Mouse (Mus musculus) kidney, embryonic 16.5 days (tissue): ENCODE data around the gene Gm20721. TPM values are rescaled to one million over a fixed set of nuclear protein-coding genes. Genes with fewer than 3 reads are reported as not detected.
"Not testable (repeated sequence)": the region's sequence is repeated elsewhere in the genome, so short reads cannot be mapped to it uniquely, and the experiment has no call there.

Source experiments
- ATAC-seq: fragments of 200-750 bp; cut with Nextera tagmentation; 2 replicates; pipeline ENCODE4 v1.8.0; 2017; ENCODE audit warnings: moderate TSS enrichment; ENCODE audit not compliant: low FRiP score, low TSS enrichment
- H3K27ac ChIP-seq: fragments of 300-500 bp; sonication (generic); 2 replicates; pipeline ENCODE4 v1.5.1; 2014; ENCODE audit warnings: low read length
- H3K27me3 ChIP-seq: fragments of 300-500 bp; sonication (generic); 2 replicates; pipeline ENCODE4 v1.6.1; 2014; ENCODE audit warnings: low read length, control low read depth, mixed read lengths; ENCODE audit not compliant: insufficient read depth
- H3K36me3 ChIP-seq: fragments of 300-500 bp; sonication (generic); 2 replicates; pipeline ENCODE4 v1.6.1; 2014; ENCODE audit warnings: low read length, control low read depth, mixed read lengths; ENCODE audit not compliant: insufficient read depth
- H3K4me1 ChIP-seq: fragments of 300-500 bp; sonication (generic); 2 replicates; pipeline ENCODE4 v1.6.1; 2014; ENCODE audit warnings: low read length, control low read depth, mixed read lengths; ENCODE audit not compliant: insufficient read depth
- H3K4me2 ChIP-seq: fragments of 300-500 bp; sonication (generic); replicated peaks from 2 replicates; pipeline ENCODE4 v1.6.1; 2014; ENCODE audit warnings: low read depth, low read length
- H3K4me3 ChIP-seq: fragments of 300-500 bp; sonication (generic); 2 replicates; pipeline ENCODE4 v1.5.1; 2014; ENCODE audit warnings: mild to moderate bottlenecking, low read length
- H3K9ac ChIP-seq: fragments of 300-500 bp; sonication (generic); replicated peaks from 2 replicates; pipeline ENCODE4 v1.6.1; 2014; ENCODE audit warnings: low read length
- H3K9me3 ChIP-seq: fragments of 300-500 bp; sonication (generic); 2 replicates; pipeline ENCODE4 v1.6.1; 2016; ENCODE audit warnings: low read length, control low read depth
- WGBS: fragments of 180-500 bp; shearing (Covaris S2); extraction: QIAGEN DNeasy Blood & Tissue Kit; methylation state at CpG from one replicate; pipeline ENCODE4 v1.1.7; 2014; 5-methylcytosine and 5-hydroxymethylcytosine counted together
- polyA plus RNA-seq: library from polyadenylated mRNA; unstranded; fragments of >200 nt; fragmentation: Nextera tagmentation; extraction: Ambion mirVana; gene quantifications from 2 replicates; pipeline ENCODE4 v1.2.1, GENCODE M21; 2015

Gm20721 gene
- polyA plus RNA-seq, 1 experiment from 2014 or later: 18.2 TPM

GRCm38 (mm10) chr2:174316661-174317060, 29.9 kb downstream of the Gm20721 start:
- no peak for ATAC-seq
- H3K9ac ChIP-seq: no peak overlapping the region
- peaks cover 12% of the 10 kb centered on the region; the same call in 1 of the 2 replicates for H3K4me1 ChIP-seq
- no peaks in the 10 kb centered on the region for H3K27me3 ChIP-seq
- WGBS: 89% methylated on average over 9 of the region's 9 CpGs
- no peaks in the 10 kb centered on the region for H3K9me3 ChIP-seq
- no peaks in the 10 kb centered on the region for H3K36me3 ChIP-seq
- H3K4me2 ChIP-seq: no peak overlapping the region
- no peak overlapping the region for H3K4me3 ChIP-seq
- H3K27ac ChIP-seq: no peak overlapping the region

- not testable (repeated sequence) for H3K9ac ChIP-seq, H3K9me3 ChIP-seq, H3K27ac ChIP-seq, ATAC-seq, H3K36me3 ChIP-seq, H3K4me3 ChIP-seq, H3K4me2 ChIP-seq, H3K27me3 ChIP-seq
- peaks cover 12% of the 10 kb centered on the region; the same call in 1 of the 2 replicates for H3K4me1 ChIP-seq
Observed at GRCm38 (mm10) chr2:174315445-174315844, 31.1 kb downstream of the Gm20721 start.

DNA sequence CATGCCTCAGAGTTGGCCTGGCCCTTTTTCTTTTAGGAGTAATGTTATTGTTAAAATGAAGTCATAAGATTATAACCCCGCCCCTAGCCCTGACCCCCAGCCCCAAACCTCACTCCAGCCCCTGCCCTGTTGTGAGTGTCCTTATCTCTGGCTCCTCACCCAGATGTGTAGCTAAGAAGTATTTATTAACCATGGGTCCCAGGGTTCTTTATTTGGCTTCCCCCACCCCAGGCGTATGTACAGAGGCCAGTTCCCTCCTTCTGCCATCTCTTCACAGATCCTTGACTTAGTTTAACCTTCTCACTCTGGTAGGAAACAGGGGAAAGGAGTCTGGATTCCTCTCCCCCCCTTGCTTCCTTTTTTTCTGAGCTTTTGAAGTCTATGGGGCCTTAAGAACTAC, 33.9 kb downstream of the Gm20721 start:
- Histone ChIP-seq H3K9ac (no peak overlapping the region), H3K36me3 (no peaks in the 10 kb centered on the region), H3K4me2 (no peak overlapping the region), H3K27me3 (no peaks in the 10 kb centered on the region), H3K4me3 (no peak overlapping the region), H3K9me3 (no peaks in the 10 kb centered on the region), H3K4me1 (peaks cover 12% of the 10 kb centered on the region; the same call in 1 of the 2 replicates), H3K27ac (no peak overlapping the region; the same call in 1 of the 2 replicates)
- 78% methylated on average over 2 of the region's 2 CpGs for WGBS
- ATAC-seq: no peak

- Histone ChIP-seq H3K9ac (no peak overlapping the region), H3K9me3 (no peaks in the 10 kb centered on the region), H3K4me1 (peaks cover 8% of the 10 kb centered on the region; the same call in 1 of the 2 replicates), H3K36me3 (no peaks in the 10 kb centered on the region), H3K4me2 (no peak overlapping the region), H3K27me3 (no peaks in the 10 kb centered on the region), H3K27ac (no peak overlapping the region), H3K4me3 (no peak overlapping the region)
- ATAC-seq: peak; percentile 75
- WGBS: 38% methylated on average over 4 of the region's 4 CpGs
Observed at GRCm38 (mm10) chr2:174312118-174312647, 34.3 kb downstream of the Gm20721 start.

- H3K36me3 ChIP-seq: no peaks in the 10 kb centered on the region
- no peak overlapping the region for H3K9ac ChIP-seq
- H3K9me3 ChIP-seq: no peaks in the 10 kb centered on the region
- ATAC-seq: no peak; the same call in 1 of the 2 replicates
- no peak overlapping the region for H3K4me3 ChIP-seq
- WGBS: 66% methylated on average over 1 of the region's 1 CpGs
- no peak overlapping the region for H3K4me2 ChIP-seq
- H3K27ac ChIP-seq: no peak overlapping the region
- H3K27me3 ChIP-seq: no peaks in the 10 kb centered on the region
- 0 out of 2 replicates have a peak, but pooled peaks cover 6% of the 10 kb centered on the region for H3K4me1 ChIP-seq
Observed at GRCm38 (mm10) chr2:174311613-174312012, 34.9 kb downstream of the Gm20721 start.

GRCm38 (mm10) chr2:174310913-174311514, 35.5 kb downstream of the Gm20721 start:
- Histone ChIP-seq H3K4me1 (0 out of 2 replicates have a peak, but pooled peaks cover 6% of the 10 kb centered on the region), H3K4me2 (no peak overlapping the region), H3K36me3 (no peaks in the 10 kb centered on the region), H3K27me3 (no peaks in the 10 kb centered on the region), H3K9me3 (no peaks in the 10 kb centered on the region), H3K9ac (no peak overlapping the region), H3K27ac (no peak overlapping the region), H3K4me3 (no peak overlapping the region)
- ATAC-seq: peak; percentile 66; the same call in 1 of the 2 replicates
- WGBS: 14% methylated on average over 7 of the region's 7 CpGs

GRCm38 (mm10) chr2:174307903-174308302, 38.6 kb downstream of the Gm20721 start:
- 81% methylated on average over 3 of the region's 3 CpGs for WGBS
- Histone ChIP-seq H3K9me3 (no peaks in the 10 kb centered on the region), H3K27me3 (no peaks in the 10 kb centered on the region), H3K4me3 (no peak overlapping the region), H3K36me3 (no peaks in the 10 kb centered on the region), H3K27ac (no peak overlapping the region), H3K4me2 (no peak overlapping the region), H3K9ac (no peak overlapping the region), H3K4me1 (0 out of 2 replicates have a peak, but pooled peaks cover 6% of the 10 kb centered on the region)
- ATAC-seq: no peak

DNA sequence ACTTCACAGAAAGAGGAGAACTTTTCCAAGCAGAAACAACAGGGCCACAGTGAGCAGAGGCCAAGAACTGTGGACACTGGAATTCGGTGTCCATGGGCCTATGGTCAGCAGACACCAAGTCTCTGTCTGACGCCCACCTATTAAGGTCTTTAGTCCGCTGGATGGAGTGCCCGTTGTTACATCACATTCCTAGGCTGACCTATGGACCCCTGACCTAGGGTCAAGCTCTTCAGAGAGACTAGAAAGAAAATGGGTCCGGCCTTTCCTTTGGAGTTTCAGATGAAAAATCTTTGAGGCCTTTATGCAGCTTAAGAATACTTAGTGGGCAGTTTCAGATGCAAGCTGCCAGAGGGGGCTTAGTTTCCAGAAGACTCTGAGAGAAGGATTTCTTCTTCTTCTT, 40.9 kb downstream of the Gm20721 start:
- 0 out of 2 replicates have a peak, but pooled peaks cover 6% of the 10 kb centered on the region for H3K27me3 ChIP-seq
- H3K4me3 ChIP-seq: no peak overlapping the region
- no peak overlapping the region for H3K9ac ChIP-seq
- H3K4me1 ChIP-seq: no peaks in the 10 kb centered on the region
- H3K36me3 ChIP-seq: no peaks in the 10 kb centered on the region; the same call in 1 of the 2 replicates
- peaks cover 7% of the 10 kb centered on the region for H3K9me3 ChIP-seq
- H3K4me2 ChIP-seq: no peak overlapping the region
- no peak overlapping the region for H3K27ac ChIP-seq
- 22% methylated on average over 5 of the region's 5 CpGs for WGBS
- no peak for ATAC-seq

DNA sequence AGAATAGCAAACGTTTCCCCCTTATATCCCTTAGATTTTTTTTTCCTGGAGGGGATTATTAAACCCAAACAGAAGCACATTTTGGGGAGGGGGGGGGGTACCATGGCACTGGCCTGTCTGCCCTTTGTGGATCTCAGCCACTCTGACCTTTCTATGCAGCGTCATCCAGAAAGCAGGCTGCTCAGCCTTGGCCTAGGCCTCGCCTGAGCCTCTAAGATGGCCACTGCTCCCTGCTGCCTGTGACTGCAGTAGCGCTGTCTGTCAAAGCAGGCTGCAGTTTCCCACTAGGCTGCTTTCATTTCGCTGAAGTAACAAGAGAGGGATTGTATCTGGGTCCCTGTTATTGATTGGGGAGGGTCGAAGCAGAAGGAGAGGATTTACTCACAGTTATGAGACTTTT, 44.0 kb downstream of the Gm20721 start:
- Histone ChIP-seq H3K9ac (no peak overlapping the region), H3K4me3 (no peak overlapping the region), H3K27me3 (peaks cover 34% of the 10 kb centered on the region), H3K9me3 (peaks cover 38% of the 10 kb centered on the region), H3K4me2 (no peak overlapping the region), H3K27ac (no peak overlapping the region), H3K4me1 (peaks cover 13% of the 10 kb centered on the region), H3K36me3 (peaks cover 11% of the 10 kb centered on the region)
- 62% methylated on average over 6 of the region's 6 CpGs for WGBS
- ATAC-seq: no peak

GRCm38 (mm10) chr2:174300666-174301065, 45.8 kb downstream of the Gm20721 start:
- H3K36me3 ChIP-seq: peaks cover 11% of the 10 kb centered on the region
- no peak for ATAC-seq
- 45% methylated on average over 22 of the region's 22 CpGs for WGBS
- peak overlapping the region; percentile 62 for H3K4me2 ChIP-seq
- no peak overlapping the region for H3K27ac ChIP-seq
- peaks cover 13% of the 10 kb centered on the region for H3K4me1 ChIP-seq
- H3K27me3 ChIP-seq: peaks cover 37% of the 10 kb centered on the region
- H3K4me3 ChIP-seq: peak overlapping the region; percentile 41
- H3K9ac ChIP-seq: 0 out of 2 replicates have a peak overlapping the region, but pooled peaks have one; percentile 16
- peaks cover 56% of the 10 kb centered on the region for H3K9me3 ChIP-seq
